Mouse (Mus musculus) layer of hippocampus, postnatal 25 days (tissue): ENCODE data around the gene Gm20547. TPM values are rescaled to one million over a fixed set of nuclear protein-coding genes. Genes with fewer than 3 reads are reported as not detected.
"Not testable (repeated sequence)": the region's sequence is repeated elsewhere in the genome, so short reads cannot be mapped to it uniquely, and the experiment has no call there.

Source experiments
- DNase-seq, 2 experiments: peaks; one replicate each; pipeline ENCODE4 v3.0.0; 2022; ENCODE audit warnings: mixed read lengths in 2 of 2, low spot score in 1 of 2; ENCODE audit errors: extremely low spot score in 1 of 2
- total RNA-seq, 2 experiments: library from RNA; stranded (reverse); gene quantifications; 2 replicates each; pipeline ENCODE4 v1.2.3; 2021

Gene Gm20547
- total RNA-seq, 2 experiments from 2014 or later = not detected

- no peak for DNase-seq
Observed at GRCm38 (mm10) chr17:34858670-34859069, 23.2 kb downstream of the Gm20547 start.

- DNase-seq = peak in 1 of 2 experiments; percentile 60
Observed at GRCm38 (mm10) chr17:34855825-34856224, 26.0 kb downstream of the Gm20547 start.

DNA sequence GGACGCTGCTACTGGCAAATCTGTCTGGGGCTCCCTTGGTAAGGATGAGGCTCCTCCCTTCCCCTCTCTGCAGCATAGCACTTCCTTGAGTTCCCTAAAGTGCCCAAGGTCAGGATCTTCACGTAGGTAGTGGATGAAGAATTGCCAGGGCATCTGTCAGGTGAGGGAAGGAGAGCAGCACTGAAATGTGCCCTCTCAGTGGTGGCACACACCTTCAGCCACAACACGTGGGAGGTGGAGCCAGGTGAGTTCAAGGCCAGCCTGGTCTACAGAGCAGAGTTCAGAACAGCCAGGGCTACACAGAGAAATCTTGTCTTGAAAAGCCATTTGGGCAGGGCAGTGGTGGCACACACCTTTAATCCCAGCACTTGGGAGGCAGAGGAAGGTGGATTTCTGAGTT is 27.1 kb downstream of the Gm20547 start:
- DNase-seq = no peak

GRCm38 (mm10) chr17:34853511-34853910 is 28.3 kb downstream of the Gm20547 start:
- no peak for DNase-seq

DNA sequence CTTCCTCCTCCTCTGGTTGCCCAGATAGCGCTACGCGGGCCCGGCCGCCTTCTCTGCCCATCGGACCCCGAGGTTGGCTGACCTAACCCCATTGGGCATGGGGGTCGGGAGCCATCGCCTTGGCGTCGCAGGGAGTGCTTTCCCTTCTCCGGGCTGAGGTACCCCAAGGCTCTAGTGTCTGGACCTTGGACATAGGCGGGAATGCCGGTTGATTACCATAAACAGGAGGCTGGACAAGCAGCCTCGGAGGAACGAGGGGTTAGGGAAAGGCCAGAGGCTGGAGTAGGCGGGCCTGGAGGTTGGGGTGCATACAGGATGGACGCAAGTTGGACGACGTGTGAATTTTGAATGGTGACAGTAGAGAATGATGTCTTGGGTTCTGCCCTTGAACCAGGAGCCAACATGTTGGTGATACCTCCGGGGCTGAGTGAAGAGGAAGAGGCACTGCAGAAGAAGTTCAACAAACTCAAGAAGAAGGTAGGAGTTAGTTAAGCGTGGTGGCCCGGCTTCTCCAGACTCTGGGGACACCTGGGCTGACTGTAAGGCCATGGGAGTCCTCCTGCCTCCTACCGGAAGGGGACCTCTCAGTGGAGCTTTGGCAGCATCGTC is 31.2 kb downstream of the Gm20547 start:
- no peak for DNase-seq

DNA sequence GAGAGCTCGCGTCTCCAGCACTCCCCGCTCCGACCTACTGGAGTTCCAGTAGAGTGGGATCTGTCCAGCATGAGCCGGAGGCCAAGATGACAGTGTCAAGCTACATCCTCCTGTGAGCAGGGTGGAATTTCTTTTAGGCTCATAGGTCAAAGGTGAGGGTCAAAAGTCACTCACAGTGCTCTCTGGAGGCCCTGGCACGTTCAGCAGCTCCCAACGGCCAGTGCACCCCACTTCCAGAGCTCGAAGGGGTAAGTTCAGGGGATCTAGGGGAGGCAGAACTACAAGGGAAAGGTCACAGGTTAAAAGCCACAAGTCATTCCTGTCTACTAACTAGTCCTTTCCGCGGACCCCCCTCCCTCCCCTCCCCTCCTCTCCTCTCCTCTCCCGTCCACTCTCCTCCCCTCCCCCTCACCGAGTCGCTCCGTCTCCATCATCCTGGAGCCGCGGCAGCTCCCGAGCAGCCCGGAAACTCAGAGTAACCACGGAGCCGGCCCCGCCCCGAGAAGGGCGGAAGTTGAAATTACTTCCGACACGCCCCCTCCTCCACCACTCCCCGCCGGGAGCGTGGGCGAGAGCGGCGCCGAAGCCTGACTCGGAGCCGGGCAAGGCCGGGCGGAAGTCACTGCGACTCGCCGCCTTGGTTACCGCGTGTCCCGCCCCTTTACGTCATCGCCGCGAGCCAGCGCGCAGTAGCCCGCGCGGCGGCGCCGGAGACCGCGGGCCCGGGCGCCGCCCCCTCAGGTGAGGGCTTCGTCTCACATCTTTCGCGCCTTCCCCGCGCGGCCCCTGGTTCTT is 31.9 kb downstream of the Gm20547 start, which contains the start of the genes Skiv2l and Nelfe:
Gene Skiv2l, minus strand, starts transcription at position 489 of the 795 bp plus-strand sequence.
Gene Nelfe, plus strand, starts transcription at position 670 of the 795 bp plus-strand sequence.
- DNase-seq = peak; percentile 92 to 94

GRCm38 (mm10) chr17:34847615-34848014 is 34.2 kb downstream of the Gm20547 start:
- DNase-seq = no peak

DNA sequence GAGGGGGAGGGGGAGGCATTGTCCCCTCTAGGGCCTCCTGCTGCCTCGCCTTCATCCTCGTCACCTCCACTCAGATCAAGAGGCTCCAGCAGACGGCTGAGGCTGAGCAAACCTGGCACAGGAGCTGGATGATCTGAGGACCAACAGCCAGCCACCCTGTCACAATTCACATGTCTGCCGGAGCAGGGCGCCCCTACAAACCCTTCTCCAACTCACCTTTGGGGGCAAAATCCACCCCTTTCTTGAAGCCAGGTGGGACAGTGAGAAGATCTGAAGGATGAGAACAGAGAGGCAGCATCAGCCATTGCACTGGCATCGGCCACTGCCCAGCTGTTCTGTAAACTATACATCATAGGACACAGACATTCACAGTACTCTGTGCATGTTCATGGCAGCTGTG is 34.6 kb downstream of the Gm20547 start:
- DNase-seq = no peak

- no peak for DNase-seq
Observed at GRCm38 (mm10) chr17:34844884-34845283, 37.0 kb downstream of the Gm20547 start.

GRCm38 (mm10) chr17:34840736-34841307 is 41.0 kb downstream of the Gm20547 start:
- no peak for DNase-seq

GRCm38 (mm10) chr17:34838785-34839184 is 43.1 kb downstream of the Gm20547 start:
- no peak for DNase-seq

DNA sequence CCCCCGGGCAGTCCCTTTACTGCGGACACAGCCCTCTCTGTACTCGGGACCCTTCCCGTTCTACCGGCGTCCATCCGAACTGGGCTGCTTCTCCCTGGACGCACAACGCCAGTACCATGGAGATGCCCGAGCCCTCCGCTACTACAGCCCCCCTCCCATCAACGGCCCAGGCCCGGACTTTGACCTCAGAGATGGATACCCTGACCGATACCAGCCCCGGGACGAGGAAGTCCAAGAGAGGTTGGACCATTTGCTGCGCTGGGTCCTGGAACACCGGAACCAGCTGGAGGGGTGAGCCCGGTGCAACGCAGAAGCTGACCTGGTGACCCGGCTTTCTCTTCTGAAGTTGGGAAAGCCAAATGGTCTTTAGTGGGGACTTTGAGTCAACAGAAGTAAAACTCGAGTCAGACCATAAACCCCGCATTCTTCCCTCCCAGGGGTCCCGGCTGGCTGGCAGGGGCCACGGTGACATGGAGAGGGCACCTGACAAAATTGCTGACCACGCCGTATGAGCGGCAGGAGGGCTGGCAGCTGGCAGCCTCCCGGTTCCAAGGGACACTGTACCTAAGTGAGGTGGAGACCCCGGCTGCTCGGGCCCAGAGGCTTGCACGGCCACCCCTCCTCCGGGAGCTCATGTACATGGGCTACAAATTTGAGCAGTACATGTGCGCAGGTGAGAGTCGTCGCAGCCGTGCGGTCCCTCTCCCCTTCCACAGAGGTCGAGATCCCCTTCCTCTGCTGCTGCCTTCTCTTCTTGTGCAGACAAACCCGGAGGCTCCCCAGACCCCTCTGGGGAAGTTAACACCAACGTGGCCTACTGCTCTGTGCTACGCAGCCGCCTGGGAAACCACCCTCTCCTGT is 44.1 kb downstream of the Gm20547 start:
- no peak for DNase-seq

- DNase-seq = peak; percentile 92 to 95
Observed at GRCm38 (mm10) chr17:34836856-34837221, 45.0 kb downstream of the Gm20547 start, which contains the start of the genes Stk19 and Dxo. Gene Stk19, minus strand, starts transcription at chr17:34836945. Gene Dxo, plus strand, starts transcription at chr17:34837019.

DNA sequence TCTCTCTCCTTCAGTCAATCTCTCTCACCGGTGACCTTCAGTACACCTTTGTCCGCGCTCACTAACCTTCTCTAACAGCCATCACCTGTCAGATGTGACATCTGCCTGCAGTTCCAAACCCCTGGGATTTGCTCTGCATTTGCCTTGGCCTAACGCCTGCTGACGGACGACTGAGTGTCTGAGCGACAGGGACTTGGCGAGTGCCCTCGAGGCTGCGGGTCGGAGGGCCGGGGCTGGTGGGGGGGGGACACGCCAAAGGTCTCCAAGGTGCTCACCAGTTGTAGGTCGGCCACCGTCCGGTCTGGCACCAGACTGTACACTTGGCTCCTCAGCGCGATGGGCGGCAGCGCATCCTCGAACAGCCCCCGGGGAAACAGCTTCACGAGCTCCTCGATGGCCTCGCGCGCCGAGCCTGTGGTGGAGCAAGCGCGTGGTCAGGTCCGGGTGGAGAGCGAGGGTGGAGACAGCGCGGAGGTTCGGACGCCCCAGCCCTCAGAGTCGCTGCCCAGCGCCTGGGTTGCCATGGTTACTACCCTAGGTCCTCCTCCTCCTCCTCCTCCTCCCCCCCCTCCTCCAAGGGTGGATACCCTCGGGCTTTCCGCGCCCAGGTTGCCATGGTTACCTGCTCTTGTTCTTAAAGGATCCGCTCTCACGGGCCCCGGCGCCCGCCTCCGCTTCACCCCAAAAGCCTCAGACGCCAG is 45.5 kb downstream of the Gm20547 start:
- no peak for DNase-seq

DNA sequence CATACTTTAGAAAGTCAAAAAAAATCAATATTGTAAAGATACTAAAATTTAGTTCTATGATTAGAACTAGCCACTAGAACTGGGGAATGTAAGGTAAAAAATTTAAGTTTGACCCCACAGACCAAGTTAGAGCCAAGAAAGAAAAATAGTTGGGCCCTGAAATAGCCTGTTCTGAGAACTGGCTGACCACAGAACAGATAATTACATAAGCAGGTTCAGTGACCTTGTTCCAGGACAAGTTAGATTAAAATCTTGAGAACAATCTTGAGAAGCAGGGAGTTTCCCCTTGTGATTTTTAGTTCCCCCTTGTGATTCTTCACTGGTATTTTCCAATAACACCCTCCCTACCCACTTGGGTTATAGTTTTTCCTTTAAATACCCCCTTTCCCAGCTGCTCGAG is 51.1 kb downstream of the Gm20547 start:
- not testable (repeated sequence) for DNase-seq

GRCm38 (mm10) chr17:34814818-34815370 is 66.9 kb downstream of the Gm20547 start:
- no peak for DNase-seq

DNA sequence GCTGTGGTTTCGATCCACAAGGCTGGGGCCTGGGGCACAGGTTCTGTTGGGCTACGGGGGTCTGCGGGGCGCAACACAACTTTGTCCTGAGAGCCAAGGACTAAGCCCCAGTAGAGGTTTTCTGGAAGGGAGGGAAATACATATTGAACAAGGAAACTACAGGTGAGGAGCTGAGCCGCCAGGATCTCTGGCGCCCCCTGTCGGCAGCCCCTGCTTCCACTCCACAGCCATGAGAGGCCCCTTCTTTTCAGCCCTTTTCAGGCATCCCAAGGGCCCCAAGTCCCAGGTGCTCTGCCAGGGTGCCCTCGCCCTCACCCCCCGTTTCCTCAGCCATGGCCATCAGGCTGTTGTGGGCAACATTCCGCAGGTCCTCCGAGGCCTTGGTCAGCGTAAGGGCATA is 68.1 kb downstream of the Gm20547 start:
- peak; percentile 38 to 64 for DNase-seq

DNA sequence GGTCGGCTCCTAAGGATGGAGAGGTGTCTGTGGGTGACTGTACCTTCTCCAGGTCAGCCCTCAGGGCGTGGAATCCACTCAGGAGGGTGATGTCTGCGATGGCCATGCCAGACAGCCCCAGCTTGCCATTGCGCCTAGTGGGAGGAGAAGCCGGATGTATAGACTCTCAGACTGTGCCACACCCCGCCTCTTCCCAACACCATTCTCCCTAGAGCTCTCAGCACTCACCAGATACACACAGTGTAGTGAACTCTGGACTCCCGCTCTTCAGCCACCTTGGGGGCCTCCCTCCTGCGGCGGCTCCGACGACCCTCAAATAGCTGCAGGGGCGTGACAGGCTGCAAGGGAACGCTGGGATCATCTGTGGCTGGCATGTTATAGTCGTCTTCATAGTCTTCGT is 70.6 kb downstream of the Gm20547 start:
- DNase-seq = no peak

DNA sequence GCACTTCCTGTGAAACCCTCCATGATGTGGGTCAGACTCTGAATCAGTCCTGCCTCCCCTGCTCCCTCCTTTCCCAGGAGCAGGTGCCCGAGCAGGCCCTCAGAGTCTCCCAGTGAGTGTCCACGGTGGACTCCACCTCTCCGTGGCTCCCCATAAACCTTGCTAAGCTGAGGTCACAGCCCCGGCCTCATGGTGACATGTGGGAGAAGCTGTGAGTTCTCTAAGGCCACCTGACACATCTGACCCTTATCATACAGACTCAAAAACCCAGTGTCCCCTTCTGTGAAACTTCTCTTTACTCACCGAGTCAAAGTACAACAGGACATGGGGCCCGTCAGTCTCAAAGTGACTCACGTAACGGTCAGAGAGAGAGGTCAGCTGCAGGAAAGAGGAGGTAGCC is 71.0 kb downstream of the Gm20547 start:
- not testable (repeated sequence) for DNase-seq
